Mouse (Mus musculus) neural tube, embryonic 13.5 days (tissue): ENCODE data around the gene Gm28635. TPM values are rescaled to one million over a fixed set of nuclear protein-coding genes. Genes with fewer than 3 reads are reported as not detected.

ENCODE experiments used
- polyA plus RNA-seq: library from polyadenylated mRNA; unstranded; fragments of >200 nt; fragmentation: Nextera tagmentation; extraction: Ambion mirVana; gene quantifications from 2 replicates; pipeline ENCODE4 v1.2.1, GENCODE M21; 2015

The Gm28635 gene
- polyA plus RNA-seq, 1 experiment from 2014 or later = not detected

Other genes with a start within 250 kb of the Gm28635 start
- gene Tfpi, start 201.3 kb downstream of the Gm28635 start, polyA plus RNA-seq = 26.3 and 28.7 TPM in 2 replicates
- 40.2 and 46.9 TPM in 2 replicates for gene Ctnnd1, start 27.3 kb downstream of the Gm28635 start, polyA plus RNA-seq
- 0.12 and 0.22 TPM in 2 replicates for gene Btbd18, start 19.0 kb downstream of the Gm28635 start, polyA plus RNA-seq
- gene Selenoh, start 7.3 kb downstream of the Gm28635 start, polyA plus RNA-seq = 166 and 196 TPM in 2 replicates
- gene Med19, start 361 bp upstream of the Gm28635 start, polyA plus RNA-seq = 50.6 and 54.4 TPM in 2 replicates
- 245 and 252 TPM in 2 replicates for gene Tmx2, start 1.1 kb upstream of the Gm28635 start, polyA plus RNA-seq
- 17.6 and 19.2 TPM in 2 replicates for gene Zdhhc5, start 37.1 kb upstream of the Gm28635 start, polyA plus RNA-seq
- 28.1 and 29.6 TPM in 2 replicates for gene Clp1, start 49.3 kb upstream of the Gm28635 start, polyA plus RNA-seq
- gene Ypel4, start 56.0 kb upstream of the Gm28635 start, polyA plus RNA-seq = 18.8 and 19.1 TPM in 2 replicates
- 4.7 and 7.0 TPM in 2 replicates for gene Gm19426, start 65.6 kb upstream of the Gm28635 start, polyA plus RNA-seq
- 36.2 and 37.0 TPM in 2 replicates for gene Serping1, start 97.4 kb upstream of the Gm28635 start, polyA plus RNA-seq
- 17.4 and 18.3 TPM in 2 replicates for gene Ube2l6, start 120.8 kb upstream of the Gm28635 start, polyA plus RNA-seq
- gene Smtnl1, start 144.6 kb upstream of the Gm28635 start, polyA plus RNA-seq = 0.17 TPM in 1 of 2 replicates, not detected in the other
- gene Timm10, start 149.0 kb upstream of the Gm28635 start, polyA plus RNA-seq = 52.9 and 56.0 TPM in 2 replicates
- gene Slc43a1, start 160.8 kb upstream of the Gm28635 start, polyA plus RNA-seq = 2.4 and 3.3 TPM in 2 replicates
- gene Rtn4rl2, start 208.7 kb upstream of the Gm28635 start, polyA plus RNA-seq = 6.8 and 7.1 TPM in 2 replicates